Mouse (Mus musculus): ENCODE measurements around the gene Nhsl1. TPM values are rescaled to one million over a fixed set of nuclear protein-coding genes. Genes with fewer than 3 reads are reported as not detected.
A peak's percentile ranks its signal among the peaks of the same experiment; 100 is the strongest.

The Nhsl1 gene
- polyA plus RNA-seq, 1 experiment from 2014 or later, result 8.1 TPM

DNA sequence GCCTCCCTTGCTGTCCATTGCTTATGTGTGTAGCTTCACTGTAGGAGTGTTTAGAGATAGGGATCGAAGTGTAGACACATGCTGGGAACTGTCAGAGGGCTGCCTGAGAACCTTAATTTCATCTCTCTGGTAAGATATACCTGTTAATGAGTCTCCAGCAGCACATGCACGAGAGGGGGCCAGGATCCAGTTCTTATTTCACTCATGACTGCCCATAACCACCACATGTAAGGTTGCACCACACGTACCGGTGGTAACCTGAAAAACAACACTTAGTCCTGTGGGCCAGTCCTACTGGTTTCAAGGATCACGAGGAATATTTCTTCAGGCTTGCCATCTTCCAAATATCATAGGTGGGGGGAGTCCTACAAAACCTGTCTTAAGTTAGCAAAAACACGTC, 3.1 kb downstream of the Nhsl1 start:
- no peak overlapping the region for H3K27ac ChIP-seq (ENCODE audit: low read length)
- H3K36me3 ChIP-seq (ENCODE audit: control insufficient read depth, insufficient read depth, low read length), result no peaks in the 10 kb centered on the region
- H3K4me3 ChIP-seq (ENCODE audit: low read length), result no peak overlapping the region
- H3K4me1 ChIP-seq (ENCODE audit: control insufficient read depth, insufficient read depth, low read length), result peaks cover 6% of the 10 kb centered on the region
- WGBS, result 88% methylated on average over 6 of the region's 6 CpGs
- no peak overlapping the region for H3K4me2 ChIP-seq (ENCODE audit: low read depth, low read length)
- H3K9ac ChIP-seq (ENCODE audit: low read depth, low read length), result no peak overlapping the region
- no peaks in the 10 kb centered on the region for H3K9me3 ChIP-seq (ENCODE audit: control insufficient read depth, low read length)
- H3K27me3 ChIP-seq (replicated peaks; ENCODE audit: control insufficient read depth, insufficient read depth, low read length), result no peaks in the 10 kb centered on the region
- ATAC-seq, result no peak

DNA sequence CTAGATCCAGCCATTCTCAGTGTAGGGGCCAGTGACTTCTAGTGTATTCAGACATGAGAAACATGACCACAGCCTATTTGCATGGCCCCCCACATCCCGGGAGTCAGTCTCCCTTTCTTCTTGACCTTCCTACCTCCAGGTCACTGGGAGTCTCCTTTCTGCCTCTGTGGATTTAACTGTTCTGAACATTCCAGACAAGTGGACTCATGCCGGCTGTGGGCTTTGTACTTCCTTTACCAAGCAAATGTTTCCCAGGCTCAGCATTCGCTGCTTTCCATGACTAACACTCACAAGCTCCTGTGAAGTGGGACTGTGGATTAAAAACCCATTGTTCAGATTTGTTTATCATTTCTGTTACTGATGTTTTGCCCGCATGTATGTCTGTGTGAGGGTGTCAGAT, 4.9 kb downstream of the Nhsl1 start:
- Histone ChIP-seq H3K36me3 (ENCODE audit: control insufficient read depth, insufficient read depth, low read length) (no peaks in the 10 kb centered on the region), H3K9me3 (ENCODE audit: control insufficient read depth, low read length) (no peaks in the 10 kb centered on the region), H3K4me3 (ENCODE audit: low read length) (no peak overlapping the region), H3K27ac (ENCODE audit: low read length) (no peak overlapping the region), H3K4me1 (ENCODE audit: control insufficient read depth, insufficient read depth, low read length) (peaks cover 6% of the 10 kb centered on the region), H3K9ac (ENCODE audit: low read depth, low read length) (no peak overlapping the region), H3K27me3 (replicated peaks; ENCODE audit: control insufficient read depth, insufficient read depth, low read length) (no peaks in the 10 kb centered on the region), H3K4me2 (ENCODE audit: low read depth, low read length) (no peak overlapping the region)
- WGBS, result 57% methylated on average over 4 of the region's 4 CpGs
- ATAC-seq, result no peak

DNA sequence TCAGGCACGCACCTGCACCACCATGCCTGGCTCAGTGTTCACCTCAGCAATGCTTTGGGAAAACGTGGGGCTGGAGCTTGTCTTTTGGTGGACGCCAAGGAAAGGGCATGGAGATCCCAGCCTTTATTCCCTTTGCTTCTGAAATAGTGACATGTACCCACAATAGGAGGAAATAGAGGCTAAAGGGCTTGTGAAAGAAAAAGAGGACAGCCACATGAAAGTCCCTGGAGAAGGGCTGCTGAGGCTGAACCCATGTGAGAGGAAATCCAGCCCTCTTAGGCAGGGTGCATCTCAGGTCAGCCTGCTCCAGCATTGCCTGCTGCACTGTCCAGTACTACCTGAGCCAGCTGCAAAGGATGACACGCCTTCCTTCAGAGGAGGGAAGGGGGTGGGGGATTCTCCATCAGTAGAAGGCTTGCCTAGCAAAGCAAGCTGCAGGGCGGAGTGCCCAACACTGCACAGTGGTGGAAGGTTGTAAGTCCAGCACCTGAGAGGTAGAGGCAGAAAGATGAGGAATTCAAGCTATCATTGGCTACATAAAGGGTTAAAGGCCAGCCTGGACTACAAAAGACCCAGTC, 9.6 kb downstream of the Nhsl1 start:
- 0 out of 2 replicates have a peak, but pooled peaks have one; percentile 54 for ATAC-seq
- Histone ChIP-seq H3K27me3 (replicated peaks; ENCODE audit: control insufficient read depth, insufficient read depth, low read length) (no peaks in the 10 kb centered on the region), H3K4me2 (ENCODE audit: low read depth, low read length) (no peak overlapping the region), H3K4me1 (ENCODE audit: control insufficient read depth, insufficient read depth, low read length) (peaks cover 9% of the 10 kb centered on the region), H3K9ac (ENCODE audit: low read depth, low read length) (no peak overlapping the region), H3K9me3 (ENCODE audit: control insufficient read depth, low read length) (no peaks in the 10 kb centered on the region), H3K27ac (ENCODE audit: low read length) (no peak overlapping the region), H3K4me3 (ENCODE audit: low read length) (no peak overlapping the region), H3K36me3 (ENCODE audit: control insufficient read depth, insufficient read depth, low read length) (no peaks in the 10 kb centered on the region)
- 67% methylated on average over 5 of the region's 5 CpGs for WGBS

DNA sequence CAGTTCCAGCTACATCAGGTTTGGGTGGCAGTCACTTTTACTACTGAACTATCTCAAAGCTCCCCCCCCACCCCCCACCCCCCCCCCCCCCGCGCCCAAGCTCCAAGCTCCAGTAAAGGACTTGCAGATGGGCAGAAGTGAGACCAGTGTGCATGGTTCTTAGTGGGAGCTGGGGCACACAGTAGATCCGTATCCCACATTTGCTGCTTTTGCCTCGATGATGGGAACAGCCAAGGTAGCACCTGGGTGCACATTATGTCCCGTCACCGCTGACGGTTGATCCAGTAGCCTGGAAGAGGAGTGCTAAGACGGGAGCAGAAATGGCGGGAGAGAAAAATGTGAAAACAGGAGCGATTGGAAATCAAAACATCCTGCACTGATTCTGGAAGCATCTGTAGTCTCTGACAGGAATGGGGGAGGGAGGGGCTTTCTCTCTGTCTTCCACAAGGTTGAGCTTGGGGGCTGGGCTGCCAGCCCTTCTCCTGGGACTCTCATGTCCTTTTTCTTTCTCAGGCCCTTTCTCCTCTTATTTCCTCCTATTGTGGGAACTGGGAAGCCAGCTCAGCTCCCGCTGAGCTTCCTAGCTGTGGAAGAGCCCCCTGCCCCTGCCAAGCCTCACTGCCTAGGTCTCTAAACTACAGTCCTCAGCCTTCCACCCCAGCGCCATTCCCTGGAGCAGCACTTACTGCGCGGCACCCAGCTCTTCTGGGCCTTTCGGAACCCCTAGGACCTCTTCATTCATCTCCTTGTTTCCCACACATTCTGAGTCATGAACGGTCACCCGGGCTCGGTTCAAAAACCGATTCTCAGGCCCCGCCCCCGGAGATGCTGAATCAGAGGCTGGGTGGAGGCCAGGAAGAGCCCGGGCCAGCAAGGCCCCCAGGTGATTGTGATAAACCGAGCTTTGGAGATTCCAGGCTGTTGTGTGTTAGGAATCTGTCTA, 10.6 kb downstream of the Nhsl1 start:
- 11% methylated on average over 22 of the region's 23 CpGs for WGBS
- peak overlapping the region; percentile 62 for H3K4me2 ChIP-seq (ENCODE audit: low read depth, low read length)
- H3K4me1 ChIP-seq (ENCODE audit: control insufficient read depth, insufficient read depth, low read length), result peaks cover 9% of the 10 kb centered on the region
- H3K9me3 ChIP-seq (ENCODE audit: control insufficient read depth, low read length), result no peaks in the 10 kb centered on the region
- peak; percentile 65 for ATAC-seq
- peak overlapping the region; percentile 59 for H3K9ac ChIP-seq (ENCODE audit: low read depth, low read length)
- H3K27ac ChIP-seq (ENCODE audit: low read length), result peak overlapping the region; percentile 37; the same call in 1 of the 2 replicates
- H3K4me3 ChIP-seq (ENCODE audit: low read length), result peak overlapping the region; percentile 39
- no peaks in the 10 kb centered on the region for H3K36me3 ChIP-seq (ENCODE audit: control insufficient read depth, insufficient read depth, low read length)
- no peaks in the 10 kb centered on the region for H3K27me3 ChIP-seq (replicated peaks; ENCODE audit: control insufficient read depth, insufficient read depth, low read length)

DNA sequence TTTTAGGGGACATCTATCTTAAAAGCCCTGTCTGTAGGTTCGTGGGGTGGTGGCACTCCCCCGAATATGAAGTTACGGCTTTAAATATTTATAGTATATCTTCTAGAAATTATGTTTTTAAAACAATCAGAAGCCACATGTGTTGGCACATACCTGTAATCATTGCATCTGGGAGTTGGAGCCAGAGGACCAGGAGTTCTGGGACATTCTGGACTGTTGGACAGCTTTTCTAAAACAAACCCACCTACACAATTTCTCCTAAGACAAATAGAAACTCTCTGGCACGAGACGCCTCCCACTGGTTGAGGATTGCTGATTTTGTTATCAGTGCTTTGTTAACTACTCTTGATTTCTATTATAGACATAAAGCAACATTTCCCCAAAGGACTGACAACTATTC, 11.7 kb downstream of the Nhsl1 start:
- WGBS, result 67% methylated on average over 5 of the region's 5 CpGs
- Histone ChIP-seq H3K9me3 (ENCODE audit: control insufficient read depth, low read length) (no peaks in the 10 kb centered on the region), H3K4me3 (ENCODE audit: low read length) (no peak overlapping the region), H3K4me1 (ENCODE audit: control insufficient read depth, insufficient read depth, low read length) (peaks cover 9% of the 10 kb centered on the region), H3K9ac (ENCODE audit: low read depth, low read length) (no peak overlapping the region), H3K27ac (ENCODE audit: low read length) (no peak overlapping the region), H3K36me3 (ENCODE audit: control insufficient read depth, insufficient read depth, low read length) (no peaks in the 10 kb centered on the region), H3K4me2 (ENCODE audit: low read depth, low read length) (no peak overlapping the region), H3K27me3 (replicated peaks; ENCODE audit: control insufficient read depth, insufficient read depth, low read length) (no peaks in the 10 kb centered on the region)
- no peak for ATAC-seq

DNA sequence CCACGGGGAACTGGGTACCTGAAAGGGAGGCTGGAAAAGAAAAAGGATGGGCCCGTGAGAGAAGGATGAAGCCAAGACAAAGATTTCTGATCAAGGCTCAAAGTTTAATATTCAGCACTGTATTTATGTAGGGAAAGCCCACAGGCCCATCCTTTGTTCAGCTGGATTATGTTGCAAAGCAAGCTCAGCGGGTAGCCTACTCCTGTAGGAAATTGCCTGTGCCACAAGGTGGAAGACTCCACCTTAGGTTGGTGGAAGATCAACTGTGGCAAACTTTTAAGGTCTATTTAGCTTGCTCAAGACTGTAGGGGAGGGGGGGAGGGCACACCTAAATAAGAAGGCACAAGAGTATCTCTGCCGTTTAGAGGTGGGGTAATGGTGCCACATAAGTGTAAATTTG, 14.8 kb downstream of the Nhsl1 start:
- Histone ChIP-seq H3K4me2 (ENCODE audit: low read depth, low read length) (no peak overlapping the region), H3K9me3 (ENCODE audit: control insufficient read depth, low read length) (no peaks in the 10 kb centered on the region), H3K4me1 (ENCODE audit: control insufficient read depth, insufficient read depth, low read length) (peaks cover 9% of the 10 kb centered on the region), H3K27me3 (replicated peaks; ENCODE audit: control insufficient read depth, insufficient read depth, low read length) (no peaks in the 10 kb centered on the region), H3K36me3 (ENCODE audit: control insufficient read depth, insufficient read depth, low read length) (no peaks in the 10 kb centered on the region), H3K4me3 (ENCODE audit: low read length) (no peak overlapping the region), H3K9ac (ENCODE audit: low read depth, low read length) (no peak overlapping the region), H3K27ac (ENCODE audit: low read length) (no peak overlapping the region)
- 48% methylated on average over 4 of the region's 4 CpGs for WGBS
- ATAC-seq, result no peak

DNA sequence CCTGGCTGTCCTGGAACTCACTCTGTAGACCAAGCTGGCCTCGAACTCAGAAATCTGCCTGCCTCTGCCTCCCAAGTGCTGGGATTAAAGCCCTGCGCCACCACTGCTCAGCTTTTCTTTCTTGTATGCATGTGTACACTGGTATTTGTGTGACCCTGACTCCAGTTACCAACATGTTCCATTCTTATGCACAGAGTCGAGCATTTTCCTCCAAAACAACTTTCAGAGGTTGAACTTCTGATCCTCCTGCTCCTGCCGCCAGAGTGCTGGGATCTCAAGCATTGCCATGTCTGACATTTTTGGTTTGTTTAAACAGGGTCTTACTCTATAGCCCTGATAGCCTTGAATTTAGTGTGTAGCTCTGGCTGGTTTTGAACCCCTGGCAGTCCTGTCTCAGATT, 15.4 kb downstream of the Nhsl1 start:
- no peaks in the 10 kb centered on the region for H3K27me3 ChIP-seq (replicated peaks; ENCODE audit: control insufficient read depth, insufficient read depth, low read length)
- no peak overlapping the region for H3K27ac ChIP-seq (ENCODE audit: low read length)
- WGBS, result 84% methylated on average over 4 of the region's 4 CpGs
- peaks cover 8% of the 10 kb centered on the region for H3K4me1 ChIP-seq (ENCODE audit: control insufficient read depth, insufficient read depth, low read length)
- H3K36me3 ChIP-seq (ENCODE audit: control insufficient read depth, insufficient read depth, low read length), result no peaks in the 10 kb centered on the region
- no peak for ATAC-seq
- no peak overlapping the region for H3K9ac ChIP-seq (ENCODE audit: low read depth, low read length)
- no peaks in the 10 kb centered on the region for H3K9me3 ChIP-seq (ENCODE audit: control insufficient read depth, low read length)
- H3K4me2 ChIP-seq (ENCODE audit: low read depth, low read length), result no peak overlapping the region
- H3K4me3 ChIP-seq (ENCODE audit: low read length), result no peak overlapping the region

DNA sequence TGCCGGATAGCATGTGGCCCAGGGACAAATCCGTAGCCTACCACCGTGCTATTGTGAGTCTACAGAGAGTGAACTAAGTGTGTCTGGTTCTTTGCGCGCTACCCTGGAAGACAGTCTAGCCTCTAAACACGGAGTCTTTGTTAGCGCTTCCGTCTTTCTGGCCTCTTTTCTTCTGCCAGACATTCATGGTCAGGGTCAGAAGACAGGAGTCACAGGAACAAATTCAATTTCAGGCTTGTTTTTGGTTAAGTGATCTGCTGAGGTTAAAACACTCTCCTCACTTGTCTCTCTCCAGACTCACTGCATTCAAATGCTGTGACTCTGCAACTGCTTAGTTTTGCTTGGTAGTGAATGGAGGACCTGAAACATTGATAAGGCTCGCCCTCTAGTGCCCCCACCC, 15.9 kb downstream of the Nhsl1 start:
- H3K4me2 ChIP-seq (ENCODE audit: low read depth, low read length), result no peak overlapping the region
- no peaks in the 10 kb centered on the region for H3K9me3 ChIP-seq (ENCODE audit: control insufficient read depth, low read length)
- H3K4me1 ChIP-seq (ENCODE audit: control insufficient read depth, insufficient read depth, low read length), result peaks cover 2% of the 10 kb centered on the region
- H3K36me3 ChIP-seq (ENCODE audit: control insufficient read depth, insufficient read depth, low read length), result no peaks in the 10 kb centered on the region
- no peak for ATAC-seq
- H3K9ac ChIP-seq (ENCODE audit: low read depth, low read length), result no peak overlapping the region
- H3K27me3 ChIP-seq (replicated peaks; ENCODE audit: control insufficient read depth, insufficient read depth, low read length), result no peaks in the 10 kb centered on the region
- H3K27ac ChIP-seq (ENCODE audit: low read length), result no peak overlapping the region
- WGBS, result 80% methylated on average over 9 of the region's 9 CpGs
- H3K4me3 ChIP-seq (ENCODE audit: low read length), result no peak overlapping the region

DNA sequence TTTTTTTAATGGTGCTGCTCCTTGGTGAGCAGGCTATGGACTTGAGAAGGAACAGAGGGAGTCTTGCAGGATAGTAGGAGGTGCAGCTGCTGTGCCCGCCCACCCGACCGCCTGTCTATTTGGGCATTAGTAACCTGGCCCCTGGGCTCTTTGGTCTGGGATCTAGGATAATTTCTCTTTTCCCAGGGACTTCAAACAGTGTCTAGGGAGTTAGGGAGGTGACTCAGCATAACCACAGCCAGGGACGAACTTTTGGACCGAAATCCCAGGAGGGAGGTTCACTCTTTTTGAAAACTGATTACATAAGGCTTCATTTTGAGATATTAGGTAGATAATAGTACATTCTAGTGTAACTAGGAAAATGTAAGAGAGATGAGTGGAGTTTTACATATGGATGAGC, 18.9 kb downstream of the Nhsl1 start:
- Histone ChIP-seq H3K9me3 (ENCODE audit: control insufficient read depth, low read length) (no peaks in the 10 kb centered on the region), H3K4me3 (ENCODE audit: low read length) (no peak overlapping the region), H3K27ac (ENCODE audit: low read length) (no peak overlapping the region), H3K36me3 (ENCODE audit: control insufficient read depth, insufficient read depth, low read length) (no peaks in the 10 kb centered on the region), H3K27me3 (replicated peaks; ENCODE audit: control insufficient read depth, insufficient read depth, low read length) (no peaks in the 10 kb centered on the region), H3K4me2 (ENCODE audit: low read depth, low read length) (no peak overlapping the region), H3K9ac (ENCODE audit: low read depth, low read length) (no peak overlapping the region), H3K4me1 (ENCODE audit: control insufficient read depth, insufficient read depth, low read length) (no peaks in the 10 kb centered on the region)
- no peak for ATAC-seq
- WGBS, result 76% methylated on average over 5 of the region's 5 CpGs
